Mouse (Mus musculus): ENCODE data around the gene Gmpr.

The Gmpr gene

DNA sequence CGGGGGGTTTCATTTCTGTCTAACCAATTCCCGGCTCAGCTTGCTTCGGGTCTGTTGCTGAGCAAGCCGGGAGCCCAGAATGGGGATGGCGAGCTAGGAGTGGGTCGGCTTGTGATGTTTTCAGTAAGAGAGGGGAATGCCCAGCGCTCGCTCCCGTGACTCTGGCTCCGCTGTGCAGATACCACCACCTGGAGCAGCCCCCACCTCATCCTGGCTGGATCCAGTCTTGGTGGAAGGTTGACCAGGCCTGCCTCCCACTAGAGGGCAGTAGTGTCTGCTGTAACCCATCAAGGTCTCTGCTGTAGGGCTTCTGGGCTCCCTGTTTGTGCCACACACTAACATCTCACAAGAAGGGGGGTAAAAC, 31.9 kb downstream of the Gmpr start:
- DNase-seq (ENCODE audit: low spot score in 2 of 2), result peak; percentile 26 to 61

GRCm38 (mm10) chr13:45545974-45546373, 38.7 kb downstream of the Gmpr start:
- peak; percentile 27 to 36 for DNase-seq (ENCODE audit: low spot score in 2 of 2)

- no peak for DNase-seq (ENCODE audit: low spot score in 2 of 2)
Observed at GRCm38 (mm10) chr13:45546946-45547345, 39.7 kb downstream of the Gmpr start.

- no peak for DNase-seq (ENCODE audit: low spot score in 2 of 2)
Observed at GRCm38 (mm10) chr13:45547549-45547948, 40.3 kb downstream of the Gmpr start.

- no peak for DNase-seq (ENCODE audit: low spot score in 2 of 2)
Observed at GRCm38 (mm10) chr13:45553674-45554073, 46.4 kb downstream of the Gmpr start.

- no peak for DNase-seq (ENCODE audit: low spot score in 2 of 2)
Observed at GRCm38 (mm10) chr13:45558367-45558766, 51.1 kb downstream of the Gmpr start.

DNA sequence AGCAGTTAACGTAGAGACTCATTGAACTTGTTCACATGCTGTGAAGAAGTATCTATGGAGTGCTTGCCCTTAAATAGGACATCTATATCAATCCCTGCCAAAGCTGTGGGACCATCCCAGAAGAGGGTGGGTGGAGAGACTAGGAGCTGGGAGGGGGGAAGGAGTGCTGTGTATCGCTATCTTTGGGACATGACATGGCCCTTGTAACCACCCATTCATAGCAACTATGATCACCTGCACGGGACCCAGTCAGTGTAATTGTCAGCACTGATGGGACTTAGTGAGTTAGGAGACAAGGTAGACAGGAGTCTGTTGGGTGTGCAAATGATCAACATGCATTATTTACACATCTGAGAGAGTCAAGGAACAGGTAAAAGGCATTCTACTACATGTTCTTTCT, 52.0 kb downstream of the Gmpr start:
- DNase-seq (ENCODE audit: low spot score in 2 of 2), result no peak

- DNase-seq (ENCODE audit: low spot score in 2 of 2), result no peak
Observed at GRCm38 (mm10) chr13:45560543-45560942, 53.3 kb downstream of the Gmpr start.

- no peak for DNase-seq (ENCODE audit: low spot score in 2 of 2)
Observed at GRCm38 (mm10) chr13:45562011-45562410, 54.8 kb downstream of the Gmpr start.

- DNase-seq (ENCODE audit: low spot score in 2 of 2), result no peak
Observed at GRCm38 (mm10) chr13:45564946-45565345, 57.7 kb downstream of the Gmpr start.

GRCm38 (mm10) chr13:45569932-45570331, 62.7 kb downstream of the Gmpr start:
- no peak for DNase-seq (ENCODE audit: low spot score in 2 of 2)

GRCm38 (mm10) chr13:45571795-45572262, 64.6 kb downstream of the Gmpr start:
- DNase-seq (ENCODE audit: low spot score in 2 of 2), result peak; percentile 51 to 72

DNA sequence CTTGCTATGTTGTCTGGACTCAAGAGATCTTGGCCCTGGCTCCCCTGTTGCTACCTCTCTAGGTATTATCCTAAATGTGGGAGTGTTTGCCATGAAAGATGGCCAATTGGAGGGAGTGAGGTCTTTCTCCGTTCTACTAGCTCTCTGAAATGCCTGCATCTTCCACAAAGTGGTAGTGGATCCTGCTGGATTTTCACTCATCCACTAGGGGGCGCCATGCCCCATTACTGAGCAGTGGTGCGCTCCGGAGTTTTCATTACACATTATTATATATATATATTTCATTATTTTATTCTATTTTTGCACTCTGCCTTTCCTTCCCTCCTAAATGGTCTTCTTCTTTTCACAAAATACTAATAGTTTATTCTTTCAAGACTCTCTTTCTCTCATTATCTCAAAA, 65.5 kb downstream of the Gmpr start:
- peak in 1 of 2 experiments; percentile 38 for DNase-seq (ENCODE audit: low spot score in 2 of 2)

DNA sequence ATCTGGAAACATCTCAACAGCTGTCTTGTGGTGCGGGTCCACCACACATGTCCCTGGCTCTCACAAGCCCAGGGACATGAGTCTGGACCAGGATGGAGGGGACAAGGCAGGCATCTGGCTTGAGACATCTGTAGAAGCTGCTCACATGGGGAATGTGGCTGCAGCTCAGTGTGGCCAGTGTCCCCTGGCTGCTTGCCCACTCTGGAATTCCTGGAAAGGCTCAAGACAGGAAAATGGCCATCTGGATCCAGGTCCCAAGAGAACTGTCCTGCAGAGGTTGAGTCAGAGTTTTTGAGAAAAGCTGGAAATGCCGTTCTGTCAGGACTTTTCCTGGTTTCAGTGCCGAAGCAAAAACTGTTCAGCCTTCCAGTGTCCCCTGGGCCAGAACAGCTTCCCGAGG, 68.9 kb downstream of the Gmpr start:
- no peak for DNase-seq (ENCODE audit: low spot score in 2 of 2)

DNA sequence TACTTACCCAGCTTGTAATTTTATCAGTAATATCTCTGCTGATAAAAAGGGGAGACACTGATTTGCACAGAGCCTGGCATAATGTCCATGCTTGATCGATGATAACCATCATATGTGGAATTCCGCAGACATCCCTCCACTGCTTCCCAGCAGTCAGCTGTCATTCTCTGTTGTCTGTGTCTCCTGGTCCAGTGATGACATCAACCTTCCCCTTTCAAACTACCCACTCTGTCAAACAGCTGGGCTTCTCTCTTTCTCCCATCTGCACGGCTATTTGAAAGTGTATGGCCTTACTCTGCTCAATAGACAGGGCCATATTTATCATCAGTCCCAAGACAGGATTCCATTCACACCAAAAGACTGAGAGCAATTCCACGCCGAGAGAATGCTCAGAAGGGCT, 70.1 kb downstream of the Gmpr start:
- DNase-seq (ENCODE audit: low spot score in 2 of 2), result no peak

DNA sequence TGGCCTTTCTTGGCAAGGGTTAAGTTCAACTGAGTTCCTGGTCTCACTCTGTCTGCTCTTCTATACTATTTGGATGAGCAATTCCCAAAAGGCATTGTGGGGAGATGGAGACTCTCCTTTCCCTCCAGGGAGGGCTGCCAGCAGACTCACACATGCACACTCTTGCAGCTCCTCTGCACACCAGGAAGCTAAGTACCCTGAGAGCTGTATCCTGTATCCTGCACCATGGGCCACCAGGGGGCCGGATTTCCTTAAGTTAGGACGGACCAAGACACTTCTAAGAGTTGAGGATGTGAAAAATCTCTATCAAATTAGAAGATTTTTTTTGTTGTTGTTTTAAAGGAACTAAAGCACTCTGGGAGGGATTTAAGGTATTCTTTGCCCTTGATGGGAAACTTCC, 70.5 kb downstream of the Gmpr start:
- no peak for DNase-seq (ENCODE audit: low spot score in 2 of 2)

DNA sequence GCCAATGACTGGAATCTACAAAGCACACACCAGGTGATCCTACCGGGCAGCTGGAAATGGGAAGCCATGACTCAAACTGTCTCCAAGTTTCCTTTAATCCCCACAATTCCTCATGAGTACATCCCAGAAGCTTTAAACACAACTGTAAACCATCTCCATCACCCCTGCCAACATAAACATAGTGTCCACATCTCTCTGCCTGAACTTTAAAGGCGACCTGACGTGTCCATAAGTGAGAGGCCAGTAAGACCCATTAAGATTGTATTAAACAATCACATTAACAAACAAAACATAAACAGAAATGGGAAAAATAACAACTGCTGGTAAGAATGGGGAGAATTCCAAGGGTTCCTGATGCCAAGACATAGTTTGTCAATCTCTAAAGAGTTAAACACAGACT, 72.5 kb downstream of the Gmpr start:
- DNase-seq (ENCODE audit: low spot score in 2 of 2), result no peak

DNA sequence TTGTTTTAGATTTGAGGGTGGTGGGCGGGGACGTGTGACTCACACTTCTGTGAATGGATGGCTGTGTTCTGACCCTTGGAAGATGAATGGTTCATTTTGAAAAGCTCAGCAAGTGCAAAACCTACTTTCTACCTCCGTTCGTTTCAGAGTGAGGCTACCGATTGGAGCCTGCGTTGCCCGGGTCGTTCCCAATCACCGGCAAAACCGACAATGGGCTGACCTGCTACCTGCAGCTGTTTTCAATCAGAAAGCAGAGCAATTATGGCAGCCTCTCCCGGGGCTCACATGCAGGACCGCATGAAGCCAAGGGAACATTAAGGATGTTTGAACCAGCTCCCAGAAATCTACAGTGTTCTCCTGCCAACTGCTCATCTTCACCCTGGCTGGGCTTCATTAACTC, 75.0 kb downstream of the Gmpr start:
- DNase-seq (ENCODE audit: low spot score in 2 of 2), result no peak

DNA sequence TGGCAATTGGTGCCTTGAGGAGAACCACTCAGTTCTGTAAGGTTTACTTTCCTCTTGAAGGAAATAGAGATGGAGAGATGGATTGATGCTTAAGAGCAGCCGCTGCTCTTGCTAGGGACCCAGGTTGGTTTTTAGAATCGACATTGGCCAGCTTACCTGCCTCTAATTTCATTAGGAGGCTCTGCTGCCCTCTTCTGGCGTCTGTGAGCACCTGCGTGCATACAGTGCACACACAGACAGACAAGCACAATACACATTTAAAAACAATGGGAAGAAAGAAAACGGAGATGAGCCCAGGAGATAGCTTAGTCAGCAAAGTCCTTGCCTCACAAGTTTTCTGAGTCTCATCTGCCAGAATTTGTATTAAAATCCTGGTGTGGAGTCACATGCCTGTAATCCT, 75.8 kb downstream of the Gmpr start:
- DNase-seq (ENCODE audit: low spot score in 2 of 2), result no peak

GRCm38 (mm10) chr13:45590898-45591297, 83.7 kb downstream of the Gmpr start:
- no peak for DNase-seq (ENCODE audit: low spot score in 2 of 2)

- DNase-seq (ENCODE audit: low spot score in 2 of 2), result no peak
Observed at GRCm38 (mm10) chr13:45593914-45594313, 86.7 kb downstream of the Gmpr start.

GRCm38 (mm10) chr13:45595416-45595815, 88.2 kb downstream of the Gmpr start:
- DNase-seq (ENCODE audit: low spot score in 2 of 2), result no peak

- no peak for DNase-seq (ENCODE audit: low spot score in 2 of 2)
Observed at GRCm38 (mm10) chr13:45599831-45600230, 92.6 kb downstream of the Gmpr start.

GRCm38 (mm10) chr13:45600443-45600842, 93.2 kb downstream of the Gmpr start:
- no peak for DNase-seq (ENCODE audit: low spot score in 2 of 2)
